Mouse (Mus musculus) kidney, embryonic 15.5 days (tissue): ENCODE data around the gene Duoxa1. TPM values are rescaled to one million over a fixed set of nuclear protein-coding genes. Genes with fewer than 3 reads are reported as not detected.

Experiments
- ATAC-seq: fragments of 200-750 bp; cut with Nextera tagmentation; replicated peaks from 2 replicates; pipeline ENCODE4 v1.8.0; 2017; ENCODE audit warnings: moderate TSS enrichment; ENCODE audit not compliant: low FRiP score
- H3K27ac ChIP-seq: fragments of 300-500 bp; sonication (generic); 2 replicates; pipeline ENCODE4 v1.5.1; 2015; ENCODE audit warnings: mild to moderate bottlenecking, inconsistent platforms
- H3K27me3 ChIP-seq: fragments of 300-500 bp; sonication (generic); 2 replicates; pipeline ENCODE4 v1.6.1; 2015; ENCODE audit warnings: inconsistent platforms
- H3K36me3 ChIP-seq: fragments of 300-500 bp; sonication (generic); 2 replicates; pipeline ENCODE4 v1.6.1; 2015; ENCODE audit warnings: inconsistent platforms
- H3K4me1 ChIP-seq: fragments of 300-500 bp; sonication (generic); 2 replicates; pipeline ENCODE4 v1.6.1; 2015; ENCODE audit warnings: inconsistent platforms
- H3K4me2 ChIP-seq: fragments of 300-500 bp; sonication (generic); 2 replicates; pipeline ENCODE4 v1.6.1; 2015; ENCODE audit warnings: moderate library complexity, mild to moderate bottlenecking, inconsistent platforms
- H3K4me3 ChIP-seq: fragments of 300-500 bp; sonication (generic); replicated peaks from 2 replicates; pipeline ENCODE4 v1.5.1; 2015; ENCODE audit warnings: mild to moderate bottlenecking, inconsistent platforms
- H3K9ac ChIP-seq: fragments of 300-500 bp; sonication (generic); 2 replicates; pipeline ENCODE4 v1.6.1; 2015; ENCODE audit warnings: mild to moderate bottlenecking, inconsistent platforms
- H3K9me3 ChIP-seq: fragments of 300-500 bp; sonication (generic); replicated peaks from 2 replicates; pipeline ENCODE4 v1.6.1; 2016; ENCODE audit warnings: inconsistent platforms
- WGBS: fragments of 180-500 bp; shearing (Covaris S2); methylation state at CpG from one replicate; pipeline ENCODE4 v1.1.7; 2015; ENCODE audit warnings: mixed read lengths; 5-methylcytosine and 5-hydroxymethylcytosine counted together
- polyA plus RNA-seq: library from polyadenylated mRNA; unstranded; fragments of >200 nt; fragmentation: Nextera tagmentation; extraction: Ambion mirVana; gene quantifications from 2 replicates; pipeline ENCODE4 v1.2.1, GENCODE M21; 2015

The Duoxa1 gene
- polyA plus RNA-seq, 1 experiment from 2014 or later, result 0.10 TPM

GRCm38 (mm10) chr2:122301921-122302573, 11.5 kb downstream of the Duoxa1 start:
- no peak for ATAC-seq
- WGBS, result 7% methylated on average over 23 of the region's 23 CpGs
- Histone ChIP-seq H3K27me3 (peaks cover 99% of the 10 kb centered on the region), H3K9ac (no peak overlapping the region), H3K9me3 (no peaks in the 10 kb centered on the region), H3K4me2 (peak overlapping the region; percentile 62), H3K4me3 (peak overlapping the region; percentile 39), H3K4me1 (peaks cover 40% of the 10 kb centered on the region), H3K27ac (no peak overlapping the region), H3K36me3 (no peaks in the 10 kb centered on the region)

GRCm38 (mm10) chr2:122301081-122301920, 12.2 kb downstream of the Duoxa1 start:
- H3K9me3 ChIP-seq, result no peaks in the 10 kb centered on the region

GRCm38 (mm10) chr2:122300656-122301020, 12.9 kb downstream of the Duoxa1 start:
- no peak overlapping the region for H3K27ac ChIP-seq
- WGBS, result 3% methylated on average over 14 of the region's 14 CpGs
- H3K9me3 ChIP-seq, result no peaks in the 10 kb centered on the region
- H3K4me1 ChIP-seq, result peaks cover 42% of the 10 kb centered on the region
- no peak for ATAC-seq
- H3K4me2 ChIP-seq, result peak overlapping the region; percentile 62
- H3K27me3 ChIP-seq, result peaks cover 99% of the 10 kb centered on the region
- no peaks in the 10 kb centered on the region for H3K36me3 ChIP-seq
- H3K9ac ChIP-seq, result no peak overlapping the region
- peak overlapping the region; percentile 39 for H3K4me3 ChIP-seq

More at GRCm38 (mm10) chr2:122301081-122301920, 12.2 kb downstream of the Duoxa1 start:
- H3K27ac ChIP-seq, result no peak overlapping the region
- H3K27me3 ChIP-seq, result peaks cover 99% of the 10 kb centered on the region
- peak overlapping the region; percentile 62 for H3K4me2 ChIP-seq
- under 1% methylated on average over 48 of the region's 48 CpGs for WGBS
- H3K4me3 ChIP-seq, result peak overlapping the region; percentile 39
- H3K36me3 ChIP-seq, result no peaks in the 10 kb centered on the region
- ATAC-seq, result no peak; the same call in 1 of the 2 replicates
- peaks cover 42% of the 10 kb centered on the region for H3K4me1 ChIP-seq
- 0 out of 2 replicates have a peak overlapping the region, but pooled peaks have one; percentile 9 for H3K9ac ChIP-seq

GRCm38 (mm10) chr2:122299911-122300655, 13.4 kb downstream of the Duoxa1 start:
- H3K4me2 ChIP-seq, result no peak overlapping the region
- H3K36me3 ChIP-seq, result no peaks in the 10 kb centered on the region
- no peak for ATAC-seq
- H3K27me3 ChIP-seq, result peaks cover 99% of the 10 kb centered on the region
- WGBS, result 10% methylated on average over 14 of the region's 14 CpGs
- no peak overlapping the region for H3K9ac ChIP-seq
- H3K27ac ChIP-seq, result no peak overlapping the region
- peaks cover 43% of the 10 kb centered on the region for H3K4me1 ChIP-seq
- H3K4me3 ChIP-seq, result no peak overlapping the region
- H3K9me3 ChIP-seq, result no peaks in the 10 kb centered on the region

GRCm38 (mm10) chr2:122298596-122299490, 14.7 kb downstream of the Duoxa1 start, which contains the start of gene Duoxa2:
Gene Duoxa2, plus strand, starts transcription at chr2:122298900.
- Histone ChIP-seq H3K4me2 (peak within 1 kb of the TSS; percentile 52), H3K27ac (no peak within 1 kb of the TSS), H3K4me1 (peaks cover 46% of the 10 kb centered on the region), H3K36me3 (no peaks in the 10 kb centered on the region), H3K4me3 (peak within 1 kb of the TSS; percentile 33), H3K9me3 (no peaks in the 10 kb centered on the region), H3K27me3 (peaks cover 100% of the 10 kb centered on the region), H3K9ac (no peak within 1 kb of the TSS)
- ATAC-seq, result no peak
- under 1% methylated on average over 43 of the region's 43 CpGs for WGBS

GRCm38 (mm10) chr2:122298096-122298499, 15.4 kb downstream of the Duoxa1 start, which contains the start of gene Duox2:
Gene Duox2, minus strand, starts transcription at chr2:122298449.
- ATAC-seq, result no peak
- peak within 1 kb of the TSS; percentile 52 for H3K4me2 ChIP-seq
- H3K4me3 ChIP-seq, result peak within 1 kb of the TSS; percentile 33
- peaks cover 46% of the 10 kb centered on the region for H3K4me1 ChIP-seq
- no peaks in the 10 kb centered on the region for H3K36me3 ChIP-seq
- peaks cover 100% of the 10 kb centered on the region for H3K27me3 ChIP-seq
- H3K9me3 ChIP-seq, result no peaks in the 10 kb centered on the region
- WGBS, result 3% methylated on average over 13 of the region's 13 CpGs
- no peak within 1 kb of the TSS for H3K9ac ChIP-seq
- no peak within 1 kb of the TSS for H3K27ac ChIP-seq

GRCm38 (mm10) chr2:122297271-122298095, 16.0 kb downstream of the Duoxa1 start:
- peaks cover 98% of the 10 kb centered on the region for H3K27me3 ChIP-seq
- H3K4me2 ChIP-seq, result peak overlapping the region; percentile 52
- H3K4me3 ChIP-seq, result 0 out of 2 replicates have a peak overlapping the region, but pooled peaks have one; percentile 14
- H3K9me3 ChIP-seq, result no peaks in the 10 kb centered on the region
- under 1% methylated on average over 35 of the region's 35 CpGs for WGBS
- no peaks in the 10 kb centered on the region for H3K36me3 ChIP-seq
- no peak for ATAC-seq
- no peak overlapping the region for H3K27ac ChIP-seq
- H3K4me1 ChIP-seq, result peaks cover 46% of the 10 kb centered on the region
- no peak overlapping the region for H3K9ac ChIP-seq

- H3K9me3 ChIP-seq, result no peaks in the 10 kb centered on the region
- no peak for ATAC-seq
- no peak overlapping the region for H3K27ac ChIP-seq
- peaks cover 29% of the 10 kb centered on the region for H3K4me1 ChIP-seq
- no peak overlapping the region for H3K4me3 ChIP-seq
- peaks cover 72% of the 10 kb centered on the region for H3K27me3 ChIP-seq
- 10% methylated on average over 7 of the region's 7 CpGs for WGBS
- H3K9ac ChIP-seq, result no peak overlapping the region
- H3K36me3 ChIP-seq, result no peaks in the 10 kb centered on the region
- H3K4me2 ChIP-seq, result no peak overlapping the region
Observed at GRCm38 (mm10) chr2:122294916-122295315, 18.6 kb downstream of the Duoxa1 start.

- Histone ChIP-seq H3K4me2 (no peak overlapping the region), H3K4me3 (no peak overlapping the region), H3K27me3 (no peaks in the 10 kb centered on the region), H3K36me3 (no peaks in the 10 kb centered on the region), H3K9ac (no peak overlapping the region), H3K9me3 (no peaks in the 10 kb centered on the region), H3K4me1 (no peaks in the 10 kb centered on the region), H3K27ac (no peak overlapping the region)
- ATAC-seq, result no peak
- 73% methylated on average over 7 of the region's 7 CpGs for WGBS
Observed at GRCm38 (mm10) chr2:122286137-122286536, 27.4 kb downstream of the Duoxa1 start.

GRCm38 (mm10) chr2:122284091-122284490, 29.4 kb downstream of the Duoxa1 start:
- Histone ChIP-seq H3K9ac (no peak overlapping the region), H3K4me1 (no peaks in the 10 kb centered on the region), H3K9me3 (no peaks in the 10 kb centered on the region), H3K4me2 (no peak overlapping the region), H3K4me3 (no peak overlapping the region), H3K27ac (no peak overlapping the region), H3K27me3 (no peaks in the 10 kb centered on the region), H3K36me3 (no peaks in the 10 kb centered on the region)
- WGBS, result 84% methylated on average over 9 of the region's 9 CpGs
- ATAC-seq, result no peak
